Mouse (Mus musculus) right cerebral cortex, postnatal 4 days (tissue): ENCODE results near the gene Igf1.

Experiments used
- DNase-seq: peaks from one replicate; pipeline ENCODE4 v3.0.0-alpha.2; 2022

The Igf1 gene

DNA sequence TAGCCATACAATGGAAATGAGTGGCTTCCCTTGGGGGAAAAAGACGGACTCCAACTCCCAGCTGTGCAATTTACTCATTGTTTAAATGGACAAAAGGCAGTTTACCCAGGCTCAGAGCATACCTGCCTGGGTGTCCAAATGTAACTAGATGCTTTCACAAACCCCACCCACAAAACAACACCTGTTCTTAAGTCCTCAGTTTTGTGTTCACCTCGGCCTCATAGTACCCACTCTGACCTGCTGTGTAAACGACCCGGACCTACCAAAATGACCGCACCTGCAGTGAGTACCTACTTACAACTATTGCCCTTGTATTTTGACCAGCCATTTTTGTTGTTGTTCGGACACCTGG lies 3.0 kb downstream of the Igf1 start:
- DNase-seq: no peak

- no peak for DNase-seq
These were observed 4.8 kb downstream of the Igf1 start for GRCm38 (mm10) chr10:87862899-87863298.

GRCm38 (mm10) chr10:87863326-87863725 lies 5.3 kb downstream of the Igf1 start:
- no peak for DNase-seq

DNA sequence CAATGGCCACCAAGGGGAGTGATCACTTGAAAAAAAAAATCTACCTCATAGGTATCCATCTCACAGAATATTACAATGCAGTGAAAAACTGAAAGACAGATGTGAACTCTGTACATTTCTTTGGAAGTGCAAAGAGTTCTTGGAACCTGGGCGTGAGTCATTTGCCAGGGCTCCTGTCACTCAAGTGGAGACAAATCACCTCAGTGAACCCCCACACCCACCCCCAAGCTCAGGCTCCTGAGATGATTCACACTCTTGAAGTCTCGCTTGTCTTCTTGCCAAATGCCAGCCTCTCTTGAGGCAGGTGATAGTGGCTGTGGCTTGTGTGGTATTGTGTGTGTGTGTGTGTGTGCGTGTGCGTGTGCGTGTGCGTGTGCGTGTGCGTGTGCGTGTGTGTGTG lies 7.6 kb downstream of the Igf1 start:
- no peak for DNase-seq

DNA sequence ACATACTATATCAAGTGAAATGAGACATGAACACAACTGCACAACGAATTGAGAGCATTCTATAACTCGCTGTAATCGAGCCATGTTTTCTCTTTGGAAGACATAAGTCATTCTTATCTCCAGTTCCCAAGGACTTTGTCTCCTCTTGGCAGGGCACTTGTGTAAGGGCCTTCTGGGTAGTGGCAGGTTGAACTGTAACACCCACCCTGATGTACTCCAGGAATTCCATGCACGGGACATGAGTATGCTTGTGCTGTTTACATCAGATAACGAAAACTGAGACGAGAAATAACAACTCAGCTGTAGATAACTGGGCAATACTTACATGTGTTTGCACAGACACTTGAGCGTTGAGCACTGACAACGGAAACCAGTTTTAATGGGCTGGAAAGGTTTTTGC lies 8.4 kb downstream of the Igf1 start:
- DNase-seq: no peak

GRCm38 (mm10) chr10:87867217-87867616 lies 9.2 kb downstream of the Igf1 start:
- DNase-seq: no peak

- DNase-seq: no peak
These were observed 9.6 kb downstream of the Igf1 start for GRCm38 (mm10) chr10:87867631-87868030.

DNA sequence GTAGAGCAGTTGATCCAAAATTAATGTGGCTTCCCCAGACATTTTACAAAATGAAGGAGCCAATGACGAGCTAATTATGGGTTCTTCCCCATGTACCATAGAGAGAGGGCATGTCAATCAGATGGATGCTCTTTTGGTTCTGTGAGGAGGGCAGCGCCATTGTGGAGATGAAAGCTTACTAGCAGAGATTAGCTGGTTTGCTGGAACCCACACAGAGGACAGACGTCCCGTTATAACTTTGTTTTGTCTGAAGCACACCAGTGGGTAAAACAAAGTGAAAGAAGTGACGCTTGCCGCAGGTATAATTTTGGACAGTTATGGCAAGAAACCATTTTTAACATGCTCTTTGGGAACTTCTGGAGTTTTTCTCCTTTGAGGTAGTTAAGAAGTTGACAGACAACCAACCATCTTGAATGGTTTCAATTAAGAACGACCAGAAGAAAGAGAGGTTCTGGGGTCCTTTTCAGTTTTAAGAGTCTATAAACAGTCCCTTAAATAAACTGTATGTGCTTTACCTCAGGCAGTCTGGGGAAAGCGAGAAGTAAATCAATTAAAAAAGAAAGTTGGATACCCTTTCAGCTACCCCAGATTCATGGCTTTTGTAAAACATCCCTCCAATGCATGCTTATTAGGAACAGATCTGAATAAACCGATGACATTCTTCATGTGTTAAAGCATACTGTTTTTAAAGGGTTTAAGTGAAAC lies 10.4 kb downstream of the Igf1 start:
- DNase-seq: no peak

DNA sequence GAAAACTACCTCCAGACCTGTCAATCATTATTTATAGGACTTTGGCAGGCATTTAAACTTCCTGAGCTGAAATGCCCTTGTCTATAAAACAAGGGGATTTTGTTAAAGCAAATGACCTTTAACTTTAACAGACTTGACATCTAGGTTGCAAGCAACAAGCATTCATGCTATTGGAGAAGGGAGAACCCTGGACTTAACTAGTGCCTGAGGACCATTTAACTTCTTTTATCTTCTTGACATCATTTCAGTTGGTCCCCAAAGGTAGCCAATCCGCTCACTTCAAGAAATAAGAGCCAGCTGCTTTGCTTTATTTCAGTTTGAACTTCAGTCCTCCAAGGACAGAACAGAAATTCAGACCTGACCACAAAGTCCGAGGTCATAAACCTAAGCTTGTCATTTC lies 11.1 kb downstream of the Igf1 start:
- DNase-seq: no peak

DNA sequence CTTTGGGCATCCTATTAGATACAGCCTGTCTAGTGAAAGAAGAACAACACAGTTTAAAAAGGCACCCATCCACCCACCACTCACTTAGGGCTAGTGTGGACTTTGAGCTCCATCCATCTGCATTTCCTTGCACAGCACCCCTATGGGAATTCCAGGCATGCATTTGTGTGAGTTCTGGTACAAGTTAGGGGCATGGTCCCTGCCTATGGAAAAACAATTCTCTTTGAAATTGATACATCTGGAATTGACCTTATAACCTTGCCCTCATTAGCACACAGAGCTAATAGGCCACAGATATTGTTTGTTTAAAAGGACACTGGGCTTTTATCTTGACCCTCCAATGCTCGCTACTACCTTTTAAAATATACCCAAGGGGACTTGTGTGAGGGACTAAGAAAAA lies 11.6 kb downstream of the Igf1 start:
- no peak for DNase-seq

- no peak for DNase-seq
These were observed 14.0 kb downstream of the Igf1 start for GRCm38 (mm10) chr10:87871863-87872647.

GRCm38 (mm10) chr10:87872854-87873253 lies 14.8 kb downstream of the Igf1 start:
- DNase-seq: no peak

DNA sequence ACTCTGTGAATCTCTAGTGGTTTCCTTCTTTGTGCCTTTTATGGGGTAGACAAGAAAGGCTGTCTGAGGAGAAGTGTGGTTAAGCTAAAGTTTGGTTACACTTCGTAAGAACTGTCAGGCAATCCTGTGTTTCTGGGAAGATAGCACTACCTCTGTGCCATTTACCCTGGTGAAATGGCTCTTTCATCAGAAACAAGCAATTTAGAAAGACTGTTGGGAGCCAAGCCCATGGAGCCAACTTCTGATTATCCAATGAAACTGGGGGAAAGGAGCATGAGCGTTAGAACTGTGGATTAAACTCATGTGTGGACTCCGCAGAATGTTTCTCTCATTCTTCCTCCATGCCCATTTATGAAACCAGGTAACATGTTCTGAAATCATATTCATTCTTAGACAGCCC lies 15.5 kb downstream of the Igf1 start:
- DNase-seq: no peak

DNA sequence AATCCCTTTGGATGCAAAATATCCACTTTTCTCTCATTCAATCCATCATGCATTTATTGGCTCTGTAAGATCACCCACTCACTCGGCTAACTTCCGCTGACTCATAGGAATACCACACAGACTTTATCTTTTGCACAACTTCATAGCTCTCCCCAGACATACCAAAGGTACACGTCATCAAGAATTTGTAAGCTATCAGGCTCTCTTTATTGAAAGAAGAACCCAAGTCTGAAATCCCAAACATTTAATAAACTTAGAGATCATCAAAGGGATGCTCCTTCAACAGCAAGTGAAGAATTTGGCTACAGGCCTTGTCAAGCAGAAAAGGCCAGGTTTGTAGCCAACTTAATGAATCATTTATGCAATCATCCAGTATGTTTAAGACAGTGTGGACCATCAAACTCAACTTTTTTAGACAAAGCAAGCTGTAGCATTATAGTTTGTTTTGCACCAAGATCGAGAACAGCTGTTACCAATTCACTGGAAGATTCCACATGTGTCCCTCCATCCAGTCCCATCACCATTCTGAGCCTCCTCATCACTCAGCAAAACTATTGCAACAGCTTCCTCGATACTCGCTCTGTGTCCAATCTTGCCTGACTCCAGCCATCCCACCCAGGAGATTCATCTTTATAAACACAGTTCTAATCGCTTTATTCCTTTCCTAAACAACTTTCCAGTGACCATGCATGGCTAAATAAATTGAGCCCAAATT lies 22.2 kb downstream of the Igf1 start:
- DNase-seq: no peak

- DNase-seq: no peak
These were observed 27.4 kb downstream of the Igf1 start for GRCm38 (mm10) chr10:87885326-87886040.

- no peak for DNase-seq
These were observed 31.8 kb downstream of the Igf1 start for GRCm38 (mm10) chr10:87889850-87890249.

DNA sequence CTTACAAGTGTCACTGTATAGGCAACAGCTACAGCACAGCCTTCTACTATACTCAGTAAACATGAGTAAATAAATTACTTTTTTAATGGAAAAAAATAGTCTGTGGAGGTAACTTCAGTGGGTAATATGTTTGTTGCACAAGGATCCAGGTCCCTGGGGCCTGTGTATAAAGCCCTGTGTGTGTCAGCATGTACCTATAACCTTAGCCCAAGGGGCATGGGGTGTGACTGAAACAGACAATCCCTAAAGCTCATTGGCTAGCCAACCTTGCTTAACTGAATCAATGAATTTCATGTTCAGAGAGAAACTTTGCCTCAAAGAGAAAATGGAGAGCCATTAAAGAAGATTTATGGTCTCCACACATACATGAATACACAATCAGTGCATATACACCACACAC lies 34.2 kb downstream of the Igf1 start:
- no peak for DNase-seq

GRCm38 (mm10) chr10:87893272-87893671 lies 35.2 kb downstream of the Igf1 start:
- no peak for DNase-seq

GRCm38 (mm10) chr10:87894461-87895120 lies 36.5 kb downstream of the Igf1 start:
- no peak for DNase-seq

DNA sequence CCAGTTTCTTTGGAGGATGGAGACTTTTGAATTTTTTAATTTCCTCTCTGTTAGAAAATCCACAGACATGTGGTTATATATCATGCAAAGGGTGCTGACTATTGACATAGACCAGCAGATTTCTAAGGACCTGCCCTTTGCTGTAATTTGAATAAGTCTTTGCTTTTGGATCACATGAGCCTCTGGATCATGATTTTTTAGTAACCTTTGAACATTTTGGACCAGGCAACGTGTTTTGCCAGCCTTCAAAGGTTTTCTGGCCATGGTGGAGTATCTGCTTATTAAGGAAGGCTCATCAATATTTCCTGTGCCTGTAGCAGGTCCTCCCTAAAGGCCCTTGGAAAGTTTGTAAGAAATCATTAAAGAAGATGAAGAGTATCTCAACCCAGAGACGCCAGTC lies 37.3 kb downstream of the Igf1 start:
- no peak for DNase-seq

DNA sequence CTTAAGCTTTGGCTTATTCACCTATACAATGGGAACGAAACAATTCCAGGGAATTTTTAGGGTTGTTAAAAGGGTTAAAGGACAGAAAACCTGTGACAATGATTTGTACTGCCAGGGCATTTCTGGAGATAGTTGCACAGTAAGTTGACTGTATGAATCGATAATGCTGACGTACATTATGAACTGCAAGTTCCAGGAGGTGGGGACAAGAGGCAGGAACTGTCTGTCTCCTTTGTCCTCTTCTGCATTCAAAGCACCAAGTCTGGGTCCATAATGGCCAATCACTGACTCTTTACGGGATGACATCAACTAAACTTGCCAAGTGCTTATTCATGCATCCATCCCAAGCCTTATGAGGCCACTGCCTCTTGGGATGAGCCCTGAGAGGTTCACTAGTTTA lies 39.3 kb downstream of the Igf1 start:
- no peak for DNase-seq

- no peak for DNase-seq
These were observed 40.8 kb downstream of the Igf1 start for GRCm38 (mm10) chr10:87898826-87899225.

DNA sequence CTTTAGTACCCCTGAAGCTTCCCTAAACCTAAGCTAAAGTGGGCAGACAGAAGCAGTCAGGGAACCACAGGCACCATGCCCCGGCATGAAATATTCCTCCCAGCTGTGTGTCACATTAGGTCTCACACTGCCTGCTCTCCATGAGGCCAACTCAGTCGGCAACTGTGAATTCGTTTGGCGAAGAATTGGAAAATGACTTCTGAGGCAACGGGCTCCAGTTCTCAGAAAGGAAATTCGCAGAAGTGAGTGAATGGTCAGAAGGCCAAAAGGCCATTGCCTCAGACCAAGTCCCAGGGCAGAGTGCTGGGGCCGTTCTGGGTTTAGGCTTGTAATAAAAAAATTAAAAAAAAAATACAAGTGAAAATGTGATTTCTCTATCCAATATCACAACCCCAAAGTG lies 43.9 kb downstream of the Igf1 start:
- DNase-seq: no peak
